Mouse (Mus musculus): ENCODE data around the gene Slc44a3.

DNA sequence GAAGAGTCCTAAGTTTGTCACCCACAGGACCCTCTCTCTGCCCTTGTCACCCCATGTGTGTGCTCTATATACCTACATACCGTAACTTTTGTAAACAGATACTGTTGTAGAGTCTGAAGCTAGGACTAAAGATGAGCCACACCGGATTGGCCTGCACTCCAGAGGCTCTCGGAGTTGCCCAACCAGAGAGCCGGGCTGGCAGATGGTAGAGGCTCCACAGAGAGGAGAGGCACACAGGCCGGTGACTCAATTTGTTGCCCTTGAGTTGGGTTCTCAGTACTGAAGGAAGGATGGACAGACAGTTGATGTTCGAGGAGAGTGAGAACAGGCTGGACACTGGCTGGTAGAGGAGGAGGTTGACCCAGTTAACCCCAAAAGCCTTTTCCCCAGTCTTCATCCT is 87.8 kb downstream of the Slc44a3 start:
- TF ChIP-seq POLR2A (IDR thresholded peaks at IDR 0.05; ENCODE audit: insufficient read depth, low read length) (no peak), CTCF (IDR thresholded peaks at IDR 0.05; ENCODE audit: low read depth, low read length) (no peak)
